ENCODE assay signal across 8 mouse cellular contexts in genomic region chr7:141294479-141294878, GRCm38 (mm10). TPM values are rescaled to one million over a fixed set of nuclear protein-coding genes. Genes with fewer than 3 reads are reported as not detected.
DNase-seq lines count a peak whose midpoint lies in the region; ATAC-seq and TF ChIP-seq lines count a peak whose summit lies in the region.

No protein-coding gene starts in this region.

- H3K9ac ChIP-seq in lung, embryonic 14.5 days: peak overlapping the region; percentile 56; the same call in 1 of the 2 replicates
- H3K9ac ChIP-seq in forebrain, embryonic 12.5 days: peak overlapping the region; percentile 44; the same call in 1 of the 2 replicates
- peak overlapping the region; percentile 67 for H3K9ac ChIP-seq in limb, embryonic 13.5 days
- H3K9ac ChIP-seq in neural tube, embryonic 13.5 days: peak overlapping the region; percentile 60

- no peak for ATAC-seq in lung, embryonic 14.5 days (ENCODE audit: insufficient read depth)
- no peak for ATAC-seq in forebrain, embryonic 12.5 days (ENCODE audit: low FRiP score)
- ATAC-seq in limb, embryonic 13.5 days (ENCODE audit: low FRiP score, low read depth): no peak
- ATAC-seq in neural tube, embryonic 13.5 days (ENCODE audit: low read depth): no peak

- H3K27ac ChIP-seq in lung, embryonic 14.5 days (ENCODE audit: low read depth): no peak overlapping the region
- H3K27ac ChIP-seq in forebrain, embryonic 12.5 days: no peak overlapping the region
- no peak overlapping the region for H3K27ac ChIP-seq in limb, embryonic 13.5 days
- no peak overlapping the region for H3K27ac ChIP-seq in neural tube, embryonic 13.5 days (replicated peaks)

- TF ChIP-seq CTCF in lung, embryonic 14.5 days (IDR thresholded peaks at IDR 0.05; ENCODE audit: low read depth): no peak

- peaks cover 24% of the 10 kb centered on the region for H3K36me3 ChIP-seq in lung, embryonic 14.5 days (ENCODE audit: insufficient read depth)
- peaks cover 22% of the 10 kb centered on the region for H3K36me3 ChIP-seq in forebrain, embryonic 12.5 days (replicated peaks)
- H3K36me3 ChIP-seq in limb, embryonic 13.5 days: peaks cover 31% of the 10 kb centered on the region
- H3K36me3 ChIP-seq in neural tube, embryonic 13.5 days: peaks cover 30% of the 10 kb centered on the region

- peak overlapping the region; percentile 38 for H3K4me3 ChIP-seq in lung, embryonic 14.5 days (ENCODE audit: low read depth, low read length)
- H3K4me3 ChIP-seq in forebrain, embryonic 12.5 days (replicated peaks): peak overlapping the region; percentile 35
- H3K4me3 ChIP-seq in limb, embryonic 13.5 days: peak overlapping the region; percentile 46
- peak overlapping the region; percentile 34 for H3K4me3 ChIP-seq in neural tube, embryonic 13.5 days

- peaks cover 50% of the 10 kb centered on the region for H3K27me3 ChIP-seq in lung, embryonic 14.5 days (ENCODE audit: insufficient read depth, low read length)
- peaks cover 69% of the 10 kb centered on the region for H3K27me3 ChIP-seq in forebrain, embryonic 12.5 days
- peaks cover 62% of the 10 kb centered on the region for H3K27me3 ChIP-seq in limb, embryonic 13.5 days
- peaks cover 71% of the 10 kb centered on the region for H3K27me3 ChIP-seq in neural tube, embryonic 13.5 days

- peaks cover 11% of the 10 kb centered on the region for H3K4me1 ChIP-seq in lung, embryonic 14.5 days (ENCODE audit: insufficient read depth)
- H3K4me1 ChIP-seq in forebrain, embryonic 12.5 days: peaks cover 31% of the 10 kb centered on the region
- peaks cover 29% of the 10 kb centered on the region for H3K4me1 ChIP-seq in limb, embryonic 13.5 days
- H3K4me1 ChIP-seq in neural tube, embryonic 13.5 days (replicated peaks): peaks cover 31% of the 10 kb centered on the region

- H3K4me2 ChIP-seq in lung, embryonic 14.5 days: peak overlapping the region; percentile 77
- H3K4me2 ChIP-seq in forebrain, embryonic 12.5 days: peak overlapping the region; percentile 55
- H3K4me2 ChIP-seq in limb, embryonic 13.5 days (replicated peaks): peak overlapping the region; percentile 81
- H3K4me2 ChIP-seq in neural tube, embryonic 13.5 days: peak overlapping the region; percentile 63

- no peaks in the 10 kb centered on the region for H3K9me3 ChIP-seq in lung, embryonic 14.5 days (ENCODE audit: low read depth, low read length)
- no peaks in the 10 kb centered on the region for H3K9me3 ChIP-seq in forebrain, embryonic 12.5 days
- no peaks in the 10 kb centered on the region for H3K9me3 ChIP-seq in limb, embryonic 13.5 days
- no peaks in the 10 kb centered on the region for H3K9me3 ChIP-seq in neural tube, embryonic 13.5 days

- no peak for DNase-seq in lung, embryonic 14.5 days
- DNase-seq in lung, postnatal 4 days: no peak
- no peak for DNase-seq in right cerebral cortex, postnatal 14 days
- DNase-seq in left cerebral cortex, adult 18-20 months (ENCODE audit: low spot score in 2 of 2): no peak
- DNase-seq in spleen, postnatal 36 days (ENCODE audit: low spot score in 2 of 2): no peak

- WGBS in lung, embryonic 14.5 days: 5% methylated on average over 22 of the region's 22 CpGs
- 4% methylated on average over 20 of the region's 22 CpGs for WGBS in forebrain, embryonic 12.5 days
- 7% methylated on average over 22 of the region's 22 CpGs for WGBS in limb, embryonic 13.5 days
- 8% methylated on average over 22 of the region's 22 CpGs for WGBS in neural tube, embryonic 13.5 days

RNA-seq across cellular contexts. Expression of gene Drd4, which starts 2.7 kb away (rescaled TPM):
- polyA plus RNA-seq in lung, embryonic 14.5 days (2014; fragmentation: Nextera tagmentation; extraction: Ambion mirVana): 1.0 and 1.4 TPM in 2 replicates
- 0.38 and 0.60 TPM in 2 replicates for polyA plus RNA-seq in forebrain, embryonic 12.5 days (2016; fragmentation: Nextera tagmentation; extraction: Ambion mirVana)
- 1.6 and 2.3 TPM in 2 replicates for polyA plus RNA-seq in limb, embryonic 13.5 days (2015; fragmentation: Nextera tagmentation; extraction: Ambion mirVana)
- polyA plus RNA-seq in neural tube, embryonic 13.5 days (2015; fragmentation: Nextera tagmentation; extraction: Ambion mirVana): 0.54 and 1.3 TPM in 2 replicates
- under 1 TPM; 0.33 to 0.66 TPM for total RNA-seq in left cerebral cortex, adult 18-20 months (2021)

RNA-seq across cellular contexts. Expression of gene Sct, which starts 15.5 kb away (rescaled TPM):
- 2.2 and 5.1 TPM in 2 replicates for polyA plus RNA-seq in lung, embryonic 14.5 days (2014; fragmentation: Nextera tagmentation; extraction: Ambion mirVana)
- 0.70 TPM in 1 of 2 replicates, not detected in the other for polyA plus RNA-seq in forebrain, embryonic 12.5 days (2016; fragmentation: Nextera tagmentation; extraction: Ambion mirVana)
- polyA plus RNA-seq in limb, embryonic 13.5 days (2015; fragmentation: Nextera tagmentation; extraction: Ambion mirVana): 12.1 and 12.8 TPM in 2 replicates
- polyA plus RNA-seq in neural tube, embryonic 13.5 days (2015; fragmentation: Nextera tagmentation; extraction: Ambion mirVana): 3.3 and 5.8 TPM in 2 replicates
- not detected for total RNA-seq in left cerebral cortex, adult 18-20 months (2021)

RNA-seq across cellular contexts. Expression of gene Cdhr5, which starts 17.9 kb away (rescaled TPM):
- polyA plus RNA-seq in lung, embryonic 14.5 days (2014; fragmentation: Nextera tagmentation; extraction: Ambion mirVana): not detected in 2 replicates
- polyA plus RNA-seq in forebrain, embryonic 12.5 days (2016; fragmentation: Nextera tagmentation; extraction: Ambion mirVana): not detected in 2 replicates
- polyA plus RNA-seq in limb, embryonic 13.5 days (2015; fragmentation: Nextera tagmentation; extraction: Ambion mirVana): 0.13 TPM in 1 of 2 replicates, not detected in the other
- not detected in 2 replicates for polyA plus RNA-seq in neural tube, embryonic 13.5 days (2015; fragmentation: Nextera tagmentation; extraction: Ambion mirVana)
- total RNA-seq in left cerebral cortex, adult 18-20 months (2021): not detected

RNA-seq across cellular contexts. Expression of gene Irf7, which starts 28.2 kb away (rescaled TPM):
- polyA plus RNA-seq in lung, embryonic 14.5 days (2014; fragmentation: Nextera tagmentation; extraction: Ambion mirVana): 1.0 and 1.9 TPM in 2 replicates
- polyA plus RNA-seq in forebrain, embryonic 12.5 days (2016; fragmentation: Nextera tagmentation; extraction: Ambion mirVana): 0.69 and 0.83 TPM in 2 replicates
- polyA plus RNA-seq in limb, embryonic 13.5 days (2015; fragmentation: Nextera tagmentation; extraction: Ambion mirVana): 1.8 and 2.3 TPM in 2 replicates
- 1.0 and 1.4 TPM in 2 replicates for polyA plus RNA-seq in neural tube, embryonic 13.5 days (2015; fragmentation: Nextera tagmentation; extraction: Ambion mirVana)
- total RNA-seq in left cerebral cortex, adult 18-20 months (2021): 1 to 10 TPM in 1 of 2 experiments, under 1 TPM in 1; 1.00 to 2.0 TPM

RNA-seq across cellular contexts. Expression of gene Deaf1, which starts 33.0 kb away (rescaled TPM):
- polyA plus RNA-seq in lung, embryonic 14.5 days (2014; fragmentation: Nextera tagmentation; extraction: Ambion mirVana): 69.8 and 74.2 TPM in 2 replicates
- polyA plus RNA-seq in forebrain, embryonic 12.5 days (2016; fragmentation: Nextera tagmentation; extraction: Ambion mirVana): 74.0 and 78.4 TPM in 2 replicates
- polyA plus RNA-seq in limb, embryonic 13.5 days (2015; fragmentation: Nextera tagmentation; extraction: Ambion mirVana): 77.5 and 79.9 TPM in 2 replicates
- polyA plus RNA-seq in neural tube, embryonic 13.5 days (2015; fragmentation: Nextera tagmentation; extraction: Ambion mirVana): 150 and 156 TPM in 2 replicates
- total RNA-seq in left cerebral cortex, adult 18-20 months (2021): 10 to 100 TPM; 62.8 to 70.5 TPM
